Mouse (Mus musculus) kidney, adult 2 months (tissue): ENCODE measurements at regions not wholly inside any gene's neighbourhood (a gene's known extent, or its start where the extent isn't known, plus 50 kb on each side); places are given as distances from the start of the nearest gene placed in this dataset.

Experiments used
- CTCF ChIP-seq: fragments of 200-500 bp; conservative IDR thresholded peaks from 2 replicates; pipeline ENCODE4 v1.5.1; 2011; ENCODE audit warnings: low read depth, mild to moderate bottlenecking, control low read depth, low read length, moderate library complexity, mixed read lengths; ENCODE audit not compliant: insufficient read depth, insufficient read length
- POLR2A ChIP-seq: fragments of 200-500 bp; IDR thresholded peaks from one replicate; pipeline ENCODE4 v1.6.1; 2011; ENCODE audit warnings: low read depth, low read length, control low read depth

- TF ChIP-seq CTCF (no peak), POLR2A (no peak)
These were observed 191.3 kb upstream of the Adcy2 start for GRCm38 (mm10) chr13:69190661-69191060.
